Mouse (Mus musculus): Measurements from ENCODE around the gene Slc30a7. TPM values are rescaled to one million over a fixed set of nuclear protein-coding genes. Genes with fewer than 3 reads are reported as not detected.
"Not testable (repeated sequence)": the region's sequence is repeated elsewhere in the genome, so short reads cannot be mapped to it uniquely, and the experiment has no call there.

Slc30a7 gene
- polyA plus RNA-seq, 1 experiment from 2014 or later, result 19.5 TPM

DNA sequence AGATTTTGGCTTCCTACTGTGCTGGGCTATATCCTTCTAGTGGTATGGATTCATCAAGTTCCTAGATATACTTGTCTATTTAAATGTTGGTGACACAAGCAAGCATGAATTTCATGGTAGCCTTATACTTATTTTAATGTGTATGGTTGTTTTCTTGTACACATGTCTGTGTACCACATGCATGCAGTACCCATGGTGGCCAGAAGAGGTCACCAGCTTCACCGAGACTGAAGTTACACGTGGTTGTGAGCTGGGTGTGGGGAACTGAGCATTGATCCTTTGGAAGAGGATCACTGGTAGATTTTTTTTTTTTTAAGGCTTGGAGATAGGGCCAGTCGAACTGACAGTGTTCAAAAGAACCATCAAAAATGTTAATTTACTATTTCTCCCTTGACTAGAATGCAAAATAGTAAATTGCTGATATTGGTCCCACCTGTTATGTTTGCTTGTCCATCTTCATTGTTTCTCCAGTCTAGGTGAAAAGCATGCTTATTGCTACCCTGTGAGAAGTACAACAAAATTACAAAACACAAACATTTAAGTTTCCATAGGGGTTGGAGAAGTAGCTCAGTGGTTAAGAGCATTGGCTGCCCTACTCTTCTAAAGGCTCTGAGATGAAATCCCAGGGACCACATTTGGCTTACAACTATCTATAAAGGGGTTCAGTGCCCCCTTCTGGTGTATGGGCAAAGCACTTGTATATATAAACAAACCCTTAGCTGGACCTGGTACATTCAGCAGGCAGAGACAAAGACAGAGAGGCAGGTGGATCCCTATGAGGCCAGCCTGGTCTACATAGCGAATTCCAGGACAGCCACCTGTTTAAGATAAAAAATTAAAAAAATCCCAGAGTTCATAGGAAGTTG, 70.2 kb downstream of the Slc30a7 start:
- Histone ChIP-seq H3K9me3 (ENCODE audit: control insufficient read depth, low read length) (no peaks in the 10 kb centered on the region), H3K9ac (no peak overlapping the region), H3K4me1 (replicated peaks; ENCODE audit: control insufficient read depth, insufficient read depth, low read length) (no peaks in the 10 kb centered on the region), H3K4me2 (replicated peaks) (no peak overlapping the region), H3K36me3 (replicated peaks; ENCODE audit: control insufficient read depth, insufficient read depth) (peaks cover 31% of the 10 kb centered on the region), H3K27ac (no peak overlapping the region), H3K4me3 (replicated peaks; ENCODE audit: low read length) (no peak overlapping the region), H3K27me3 (ENCODE audit: control insufficient read depth, insufficient read depth, low read length) (no peaks in the 10 kb centered on the region)
- DNase-seq (ENCODE audit: low spot score) (no peak), ATAC-seq (ENCODE audit: low FRiP score) (no peak)
- 54% methylated on average over 4 of the region's 4 CpGs for WGBS

DNA sequence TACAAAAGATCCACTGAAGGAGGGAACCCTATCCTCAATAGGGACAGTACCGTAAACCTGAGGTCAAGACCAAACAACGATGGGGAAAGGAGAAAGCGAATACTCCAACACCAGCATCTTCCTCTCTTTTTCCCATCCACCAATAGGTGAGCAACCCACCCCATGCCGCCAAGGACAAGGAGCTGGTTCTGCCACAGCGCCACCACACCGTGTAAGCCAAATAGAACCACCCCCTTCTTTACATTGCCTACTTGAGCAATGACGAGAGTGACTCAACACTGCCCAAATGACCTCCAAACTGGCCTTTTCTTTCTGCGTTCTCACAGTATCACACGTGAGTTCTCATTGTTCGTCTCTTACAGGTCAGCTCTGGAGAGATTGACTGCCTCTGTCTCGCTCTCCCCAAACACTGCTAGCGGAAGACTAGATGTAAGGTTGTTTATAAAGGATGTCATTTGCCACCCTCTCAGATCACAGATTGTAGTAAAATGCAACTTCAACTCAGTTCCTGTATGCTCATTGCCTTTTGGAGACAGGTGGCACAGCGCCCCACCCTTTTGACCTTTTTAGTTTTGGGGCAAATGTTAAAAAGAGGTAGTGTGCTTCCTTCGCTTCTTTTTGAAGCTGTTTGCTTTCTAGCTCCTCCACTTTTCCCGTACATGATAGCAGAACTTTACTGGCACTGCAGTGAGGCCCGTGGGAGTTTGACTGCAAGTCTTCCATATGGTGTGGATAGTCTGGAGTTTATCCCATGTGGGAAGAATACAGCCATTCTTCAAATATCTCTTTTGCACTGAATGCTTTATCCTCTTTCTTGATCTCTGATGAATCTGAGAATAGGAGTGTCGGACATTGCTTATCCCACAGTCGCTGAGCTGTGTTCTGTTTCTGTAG, 73.7 kb downstream of the Slc30a7 start:
- 91% methylated on average over 18 of the region's 18 CpGs for WGBS

DNA sequence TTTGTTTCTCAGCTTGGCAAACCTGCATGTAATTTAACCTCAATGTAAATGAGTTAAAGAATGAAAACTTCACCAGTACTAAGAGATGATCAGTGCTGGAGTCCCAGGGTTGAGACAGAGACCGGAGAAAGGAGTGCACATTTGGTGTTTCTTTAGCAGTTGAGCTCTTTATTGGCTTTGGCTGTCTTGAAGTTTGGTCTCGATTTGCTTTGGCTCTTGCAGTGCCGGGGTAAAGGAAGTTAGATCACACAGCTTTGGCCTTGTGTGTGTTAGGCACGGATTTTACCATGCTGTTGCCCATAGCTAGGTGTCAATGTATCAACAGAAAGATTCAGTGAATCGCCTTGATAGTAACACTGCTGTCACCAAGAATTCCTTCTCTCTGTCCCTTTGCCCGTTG, 75.5 kb downstream of the Slc30a7 start:
- H3K9me3 ChIP-seq (ENCODE audit: control insufficient read depth, low read length), result no peaks in the 10 kb centered on the region

More for the DNA sequence above, 73.7 kb downstream of the Slc30a7 start:
- peaks cover 10% of the 10 kb centered on the region for H3K36me3 ChIP-seq (replicated peaks; ENCODE audit: control insufficient read depth, insufficient read depth)
- H3K4me3 ChIP-seq (replicated peaks; ENCODE audit: low read length), result no peak overlapping the region
- H3K9ac ChIP-seq, result no peak overlapping the region
- no peaks in the 10 kb centered on the region for H3K27me3 ChIP-seq (ENCODE audit: control insufficient read depth, insufficient read depth, low read length)
- DNase-seq (ENCODE audit: low spot score) (no peak), ATAC-seq (ENCODE audit: low FRiP score) (no peak)
- H3K4me1 ChIP-seq (replicated peaks; ENCODE audit: control insufficient read depth, insufficient read depth, low read length), result no peaks in the 10 kb centered on the region
- no peak overlapping the region for H3K27ac ChIP-seq
- no peaks in the 10 kb centered on the region for H3K9me3 ChIP-seq (ENCODE audit: control insufficient read depth, low read length)
- no peak overlapping the region for H3K4me2 ChIP-seq (replicated peaks)

DNA sequence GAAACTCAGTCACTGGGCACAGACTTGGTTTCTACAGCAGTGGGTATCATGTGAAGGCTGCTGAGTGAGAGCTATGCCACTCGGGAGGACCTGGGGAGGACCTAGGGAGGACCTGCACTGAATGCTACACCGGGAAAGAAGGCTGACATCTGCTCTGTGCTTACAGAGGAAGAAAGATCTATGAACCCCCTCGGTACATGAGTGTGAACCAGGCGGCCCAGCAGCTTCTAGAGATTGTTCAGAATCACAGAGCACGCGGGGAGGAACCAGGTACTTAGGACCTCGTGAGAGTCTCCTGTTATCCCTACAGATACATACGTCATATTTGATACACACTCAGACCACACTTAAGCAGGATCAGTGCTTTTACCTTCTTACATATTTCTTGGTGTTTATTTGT, 80.7 kb downstream of the Slc30a7 start:
- 93% methylated on average over 8 of the region's 8 CpGs for WGBS
- no peaks in the 10 kb centered on the region for H3K9me3 ChIP-seq (ENCODE audit: control insufficient read depth, low read length)
- H3K27me3 ChIP-seq (ENCODE audit: control insufficient read depth, insufficient read depth, low read length), result no peaks in the 10 kb centered on the region
- ATAC-seq (ENCODE audit: low FRiP score) (no peak), DNase-seq (ENCODE audit: low spot score) (no peak)
- H3K36me3 ChIP-seq (replicated peaks; ENCODE audit: control insufficient read depth, insufficient read depth), result peaks cover 24% of the 10 kb centered on the region
- no peak overlapping the region for H3K27ac ChIP-seq
- H3K4me3 ChIP-seq (replicated peaks; ENCODE audit: low read length), result no peak overlapping the region
- no peak overlapping the region for H3K4me2 ChIP-seq (replicated peaks)
- no peak overlapping the region for H3K9ac ChIP-seq
- no peaks in the 10 kb centered on the region for H3K4me1 ChIP-seq (replicated peaks; ENCODE audit: control insufficient read depth, insufficient read depth, low read length)

More for the DNA sequence above, 75.5 kb downstream of the Slc30a7 start:
- DNase-seq (ENCODE audit: low spot score) (no peak), ATAC-seq (ENCODE audit: low FRiP score) (no peak)
- Histone ChIP-seq H3K36me3 (replicated peaks; ENCODE audit: control insufficient read depth, insufficient read depth) (peaks cover 12% of the 10 kb centered on the region), H3K4me3 (replicated peaks; ENCODE audit: low read length) (no peak overlapping the region), H3K27me3 (ENCODE audit: control insufficient read depth, insufficient read depth, low read length) (no peaks in the 10 kb centered on the region), H3K27ac (no peak overlapping the region), H3K9ac (no peak overlapping the region), H3K4me1 (replicated peaks; ENCODE audit: control insufficient read depth, insufficient read depth, low read length) (no peaks in the 10 kb centered on the region), H3K4me2 (replicated peaks) (no peak overlapping the region)
- 95% methylated on average over 6 of the region's 6 CpGs for WGBS

DNA sequence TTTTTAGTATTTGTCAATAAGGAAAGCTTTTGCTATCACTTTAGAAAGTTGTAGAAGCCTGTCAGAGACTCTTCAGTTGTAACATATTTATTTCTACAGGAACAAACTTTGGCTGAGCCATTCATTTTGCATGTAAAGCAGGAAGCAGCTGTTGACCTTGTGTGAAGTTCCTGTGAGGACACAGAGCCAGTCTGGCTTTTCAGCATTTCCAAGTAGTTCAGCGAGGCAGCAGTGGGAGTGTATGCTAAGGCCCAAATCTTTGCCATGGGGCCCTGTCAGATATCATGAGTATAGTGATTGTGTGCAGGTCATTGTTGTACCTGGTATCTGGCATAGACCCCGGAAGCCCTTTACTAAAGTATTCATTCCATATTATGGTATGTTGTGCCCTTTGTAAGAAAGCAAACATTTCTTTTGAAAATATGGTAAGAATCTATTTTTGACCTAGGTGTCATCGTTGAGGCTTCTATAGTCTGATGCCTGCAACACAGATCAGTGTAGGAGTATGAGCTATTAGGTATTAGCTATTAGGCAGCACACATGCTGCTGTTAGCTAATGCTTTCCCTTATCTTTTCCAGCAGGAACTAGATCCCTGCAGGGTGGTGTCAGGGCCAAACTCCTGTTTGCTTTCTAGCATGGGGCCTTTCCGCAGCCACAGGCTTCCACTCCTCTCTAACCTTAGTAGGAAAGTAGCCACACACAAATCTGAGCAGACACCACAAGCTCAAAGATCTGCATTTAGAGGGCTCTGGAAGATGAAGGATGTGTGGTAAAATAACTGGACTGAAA, 82.6 kb downstream of the Slc30a7 start:
- Histone ChIP-seq H3K27ac (no peak overlapping the region), H3K4me2 (replicated peaks) (no peak overlapping the region), H3K4me3 (replicated peaks; ENCODE audit: low read length) (no peak overlapping the region), H3K9me3 (ENCODE audit: control insufficient read depth, low read length) (no peaks in the 10 kb centered on the region), H3K9ac (no peak overlapping the region), H3K36me3 (replicated peaks; ENCODE audit: control insufficient read depth, insufficient read depth) (peaks cover 16% of the 10 kb centered on the region), H3K27me3 (ENCODE audit: control insufficient read depth, insufficient read depth, low read length) (no peaks in the 10 kb centered on the region), H3K4me1 (replicated peaks; ENCODE audit: control insufficient read depth, insufficient read depth, low read length) (no peaks in the 10 kb centered on the region)
- DNase-seq (ENCODE audit: low spot score) (no peak), ATAC-seq (ENCODE audit: low FRiP score) (no peak)
- WGBS, result 90% methylated on average over 4 of the region's 4 CpGs

- DNase-seq (ENCODE audit: low spot score); H3K27me3 ChIP-seq (ENCODE audit: control insufficient read depth, insufficient read depth, low read length); H3K4me2 ChIP-seq (replicated peaks); H3K4me3 ChIP-seq (replicated peaks; ENCODE audit: low read length); H3K36me3 ChIP-seq (replicated peaks; ENCODE audit: control insufficient read depth, insufficient read depth); H3K9me3 ChIP-seq (ENCODE audit: control insufficient read depth, low read length); H3K4me1 ChIP-seq (replicated peaks; ENCODE audit: control insufficient read depth, insufficient read depth, low read length); H3K27ac ChIP-seq; H3K9ac ChIP-seq; ATAC-seq (ENCODE audit: low FRiP score): not testable (repeated sequence)
- WGBS, result 100% methylated on average over 9 of the region's 11 CpGs
Observed at GRCm38 (mm10) chr3:115907406-115907805, 99.8 kb downstream of the Slc30a7 start.

- WGBS, result 94% methylated on average over 4 of the region's 4 CpGs
- DNase-seq (ENCODE audit: low spot score) (no peak), ATAC-seq (ENCODE audit: low FRiP score) (no peak)
Observed at GRCm38 (mm10) chr3:115905567-115905966, 101.6 kb downstream of the Slc30a7 start.

GRCm38 (mm10) chr3:115905067-115905466, 102.1 kb downstream of the Slc30a7 start:
- Histone ChIP-seq H3K4me3 (replicated peaks; ENCODE audit: low read length) (no peak overlapping the region), H3K27me3 (ENCODE audit: control insufficient read depth, insufficient read depth, low read length) (no peaks in the 10 kb centered on the region), H3K36me3 (replicated peaks; ENCODE audit: control insufficient read depth, insufficient read depth) (peaks cover 9% of the 10 kb centered on the region), H3K27ac (no peak overlapping the region), H3K9ac (no peak overlapping the region), H3K4me1 (replicated peaks; ENCODE audit: control insufficient read depth, insufficient read depth, low read length) (no peaks in the 10 kb centered on the region), H3K4me2 (replicated peaks) (no peak overlapping the region), H3K9me3 (ENCODE audit: control insufficient read depth, low read length) (no peaks in the 10 kb centered on the region)
- ATAC-seq (ENCODE audit: low FRiP score) (peak; percentile 53; the same call in 1 of the 2 replicates), DNase-seq (ENCODE audit: low spot score) (no peak)
- 90% methylated on average over 3 of the region's 3 CpGs for WGBS

More at GRCm38 (mm10) chr3:115905567-115905966, 101.6 kb downstream of the Slc30a7 start:
- H3K4me3 ChIP-seq (replicated peaks; ENCODE audit: low read length), result no peak overlapping the region
- H3K4me2 ChIP-seq (replicated peaks), result no peak overlapping the region
- no peak overlapping the region for H3K9ac ChIP-seq
- H3K27ac ChIP-seq, result no peak overlapping the region
- no peaks in the 10 kb centered on the region for H3K27me3 ChIP-seq (ENCODE audit: control insufficient read depth, insufficient read depth, low read length)
- no peaks in the 10 kb centered on the region for H3K9me3 ChIP-seq (ENCODE audit: control insufficient read depth, low read length)
- H3K36me3 ChIP-seq (replicated peaks; ENCODE audit: control insufficient read depth, insufficient read depth), result peaks cover 9% of the 10 kb centered on the region
- H3K4me1 ChIP-seq (replicated peaks; ENCODE audit: control insufficient read depth, insufficient read depth, low read length), result no peaks in the 10 kb centered on the region
